Mouse (Mus musculus): ENCODE results near the gene Ttc8. TPM values are rescaled to one million over a fixed set of nuclear protein-coding genes. Genes with fewer than 3 reads are reported as not detected.
"Not testable (repeated sequence)": the region's sequence is repeated elsewhere in the genome, so short reads cannot be mapped to it uniquely, and the experiment has no call there.

The Ttc8 gene
- 10 to 100 TPM; 21.7 to 44.7 (median 31.8) TPM for total RNA-seq (2022)

DNA sequence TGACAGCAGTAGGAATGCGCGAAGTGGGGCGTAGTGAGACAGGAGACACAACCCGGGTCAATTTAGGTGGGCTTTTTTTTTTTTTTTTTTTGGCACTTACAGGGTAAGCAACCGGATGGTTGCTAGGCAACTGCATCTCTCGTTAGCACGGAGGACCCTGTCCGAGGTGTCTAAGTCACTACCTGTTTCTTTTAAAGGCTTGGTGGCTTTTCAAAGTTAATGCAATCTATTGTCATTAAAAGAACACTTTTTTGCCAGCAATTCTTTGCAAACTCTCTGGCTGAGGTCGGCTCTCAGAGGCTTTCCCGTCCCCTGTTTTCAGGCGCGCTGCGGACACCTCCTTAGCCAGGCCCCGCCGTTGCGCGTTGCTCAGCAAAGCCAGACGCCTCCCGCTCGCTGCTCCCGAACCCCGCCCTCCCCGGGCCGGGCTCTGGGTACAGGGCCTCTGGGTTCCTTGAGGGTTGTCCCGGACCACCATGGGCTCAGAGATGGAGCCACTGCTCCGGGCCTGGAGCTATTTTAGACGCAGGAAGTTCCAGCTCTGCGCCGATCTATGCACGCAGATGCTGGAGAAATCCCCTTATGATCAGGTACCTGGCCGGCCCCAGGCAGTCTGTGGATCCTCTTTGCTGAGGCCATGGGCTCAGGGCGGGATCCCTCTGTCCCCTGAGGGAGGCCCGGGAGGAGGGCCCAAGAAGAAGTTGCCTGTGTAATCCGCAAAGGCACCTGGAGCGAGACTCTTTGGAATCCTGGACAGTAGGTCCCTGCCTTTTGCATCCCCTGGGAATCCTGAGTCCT, at the start of gene Ttc8:
Gene Ttc8 (plus strand): TSS at position 381 of the 798 bp plus-strand sequence.
- peak; percentile 72 for DNase-seq

DNA sequence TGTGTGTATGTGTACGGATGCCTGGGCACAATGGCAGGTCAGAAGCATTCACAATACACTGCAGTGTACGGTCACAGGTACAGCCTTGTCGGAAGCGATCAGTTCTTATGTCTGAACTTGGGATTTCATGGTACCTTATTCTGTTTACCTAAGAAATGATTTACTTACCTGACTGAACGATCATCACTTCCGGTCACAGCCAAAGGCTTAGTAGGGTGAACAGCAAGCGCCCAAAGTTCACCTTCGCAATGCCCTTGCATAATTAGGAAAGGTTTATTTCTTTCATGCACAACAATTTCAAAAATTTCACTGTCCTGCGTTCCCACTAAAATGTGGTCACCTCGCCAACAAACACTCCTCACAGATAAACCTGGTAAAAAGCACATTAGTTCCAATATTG, 47.5 kb upstream of the Ttc8 start:
- DNase-seq, result no peak

DNA sequence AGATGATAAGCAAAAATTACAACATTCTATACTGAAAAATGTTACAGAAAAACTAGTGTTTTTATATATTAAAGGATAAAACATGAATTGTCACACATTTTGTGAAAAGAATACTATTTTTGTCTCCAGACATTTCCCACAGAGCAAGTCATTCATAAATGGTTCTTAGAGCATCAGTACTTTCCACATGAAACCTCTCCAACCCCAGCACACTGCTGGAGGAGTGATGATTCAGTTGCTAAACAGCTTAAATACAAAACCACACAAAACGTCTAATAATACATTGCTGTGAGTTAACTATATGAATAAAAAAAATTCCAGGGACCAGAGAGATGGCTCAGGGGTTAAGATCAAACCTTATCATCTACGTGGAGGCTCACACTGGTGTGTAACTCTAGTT, 45.2 kb upstream of the Ttc8 start:
- no peak for DNase-seq

DNA sequence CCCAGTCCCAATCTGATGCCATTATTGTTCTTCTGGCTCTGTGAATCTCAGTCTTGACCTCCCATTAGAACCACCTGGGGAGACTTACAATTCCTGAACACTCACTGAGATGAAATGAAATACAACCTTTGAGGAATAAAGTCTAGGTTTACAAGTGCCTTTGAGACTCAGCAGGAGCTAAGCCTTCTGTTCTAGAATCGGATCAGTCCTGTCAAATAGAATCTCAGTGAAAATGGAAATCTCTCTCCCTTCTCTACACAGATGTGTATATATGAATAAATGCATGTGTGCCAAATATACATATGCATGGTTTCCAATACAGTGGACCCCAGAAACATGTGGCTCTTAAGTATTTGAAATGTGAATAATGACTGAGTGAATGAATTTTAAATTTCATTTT, 41.7 kb upstream of the Ttc8 start:
- no peak for DNase-seq

DNA sequence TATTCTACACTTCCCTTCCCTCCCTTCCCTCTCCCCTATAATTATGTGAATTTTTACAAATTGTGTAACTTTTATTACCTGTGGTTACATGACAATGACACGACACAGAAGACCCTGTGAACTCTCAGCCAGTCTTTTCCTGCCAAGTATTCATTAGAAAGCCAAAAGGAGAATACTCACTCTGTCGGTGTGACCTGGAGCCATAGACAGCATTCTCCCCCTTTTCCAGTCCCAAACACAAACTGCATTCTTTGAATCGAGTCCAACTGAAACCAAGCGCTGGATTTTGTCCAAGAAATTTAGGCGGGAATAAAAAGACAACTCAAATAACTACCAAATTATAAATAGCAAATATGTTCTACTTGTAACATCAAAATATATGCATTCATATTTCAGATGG, 38.6 kb upstream of the Ttc8 start:
- DNase-seq, result no peak

DNA sequence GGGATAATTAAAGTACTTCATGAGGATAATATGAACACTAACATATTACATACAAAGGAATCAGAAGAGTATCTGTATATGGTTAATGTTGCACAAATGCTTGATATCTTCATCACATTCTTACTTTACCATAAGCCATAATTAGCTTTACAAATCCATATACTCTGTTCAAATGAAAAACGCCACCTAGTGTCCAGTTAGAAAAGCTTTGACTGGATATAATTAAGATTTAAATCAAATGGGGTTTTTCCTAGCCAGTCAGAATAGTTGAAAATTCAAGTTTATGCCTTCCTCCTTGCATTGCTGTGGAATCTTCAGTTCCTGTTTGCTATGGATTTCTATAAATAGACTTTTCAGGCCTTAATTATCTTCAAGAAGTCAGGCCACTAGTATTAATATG, 35.9 kb upstream of the Ttc8 start:
- DNase-seq, result no peak

DNA sequence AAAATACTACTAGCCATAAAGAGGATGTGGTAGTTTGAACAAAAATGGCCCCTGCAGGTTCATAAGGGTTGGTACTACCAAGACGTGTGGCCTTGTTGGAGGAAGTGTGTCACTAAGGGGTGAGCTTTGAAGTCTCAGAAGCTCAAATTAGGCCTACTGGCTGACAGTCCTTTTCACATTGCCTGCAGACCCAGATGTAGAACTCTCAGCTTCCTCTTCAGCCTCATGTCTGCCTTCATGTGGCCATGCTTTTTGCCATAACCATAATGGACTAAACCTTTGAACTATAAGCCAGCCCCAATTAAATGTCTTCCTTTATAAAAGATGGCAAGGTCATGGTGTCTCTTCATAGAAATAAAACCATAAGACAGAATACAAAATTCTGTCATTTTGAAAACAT, 23.6 kb upstream of the Ttc8 start:
- no peak for DNase-seq

DNA sequence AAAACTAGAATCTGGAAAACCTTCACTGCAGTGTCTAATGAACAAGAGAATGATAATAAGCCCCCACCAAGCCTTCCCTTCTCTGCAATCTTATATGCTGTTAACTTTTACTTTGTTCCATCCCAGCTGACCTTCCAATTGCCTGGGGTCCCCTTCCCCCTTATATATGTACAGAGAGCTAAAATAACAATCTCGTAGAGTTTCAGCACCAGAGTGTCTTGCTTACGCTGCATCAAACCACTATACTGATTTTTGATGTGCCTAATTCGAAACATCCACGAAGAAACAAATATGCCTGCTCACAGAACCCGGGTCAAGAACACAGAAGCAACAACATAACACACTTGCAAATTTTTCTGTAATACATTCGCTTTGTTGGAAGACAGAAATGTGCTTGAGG, 20.7 kb upstream of the Ttc8 start:
- no peak for DNase-seq

DNA sequence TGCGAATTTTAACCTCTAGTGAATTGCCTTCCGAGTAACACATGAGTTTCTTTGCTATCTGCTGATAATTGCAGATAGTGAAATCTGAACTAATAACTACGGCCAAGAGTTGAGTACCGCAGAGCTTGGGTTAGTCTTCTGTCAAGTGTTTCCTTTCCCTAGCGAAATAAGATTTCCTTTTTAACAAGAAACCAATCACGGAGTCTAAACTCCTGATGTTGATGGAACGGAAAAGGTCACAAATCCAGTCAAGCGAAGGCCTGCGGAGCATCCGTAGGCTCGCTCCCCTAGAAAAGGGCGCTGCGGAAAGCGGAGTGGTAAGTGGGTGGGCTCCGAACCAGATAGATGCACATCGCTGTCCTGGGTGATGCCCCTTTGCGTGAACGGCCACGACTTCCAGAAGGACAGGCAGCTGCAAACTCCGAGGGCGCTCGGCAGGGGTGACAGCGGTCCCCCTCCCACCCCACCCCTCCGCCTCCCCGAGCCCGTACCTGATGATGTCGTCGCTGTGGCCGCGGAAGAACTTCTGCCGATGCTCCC, 20.0 kb upstream of the Ttc8 start:
- DNase-seq, result peak; percentile 4

DNA sequence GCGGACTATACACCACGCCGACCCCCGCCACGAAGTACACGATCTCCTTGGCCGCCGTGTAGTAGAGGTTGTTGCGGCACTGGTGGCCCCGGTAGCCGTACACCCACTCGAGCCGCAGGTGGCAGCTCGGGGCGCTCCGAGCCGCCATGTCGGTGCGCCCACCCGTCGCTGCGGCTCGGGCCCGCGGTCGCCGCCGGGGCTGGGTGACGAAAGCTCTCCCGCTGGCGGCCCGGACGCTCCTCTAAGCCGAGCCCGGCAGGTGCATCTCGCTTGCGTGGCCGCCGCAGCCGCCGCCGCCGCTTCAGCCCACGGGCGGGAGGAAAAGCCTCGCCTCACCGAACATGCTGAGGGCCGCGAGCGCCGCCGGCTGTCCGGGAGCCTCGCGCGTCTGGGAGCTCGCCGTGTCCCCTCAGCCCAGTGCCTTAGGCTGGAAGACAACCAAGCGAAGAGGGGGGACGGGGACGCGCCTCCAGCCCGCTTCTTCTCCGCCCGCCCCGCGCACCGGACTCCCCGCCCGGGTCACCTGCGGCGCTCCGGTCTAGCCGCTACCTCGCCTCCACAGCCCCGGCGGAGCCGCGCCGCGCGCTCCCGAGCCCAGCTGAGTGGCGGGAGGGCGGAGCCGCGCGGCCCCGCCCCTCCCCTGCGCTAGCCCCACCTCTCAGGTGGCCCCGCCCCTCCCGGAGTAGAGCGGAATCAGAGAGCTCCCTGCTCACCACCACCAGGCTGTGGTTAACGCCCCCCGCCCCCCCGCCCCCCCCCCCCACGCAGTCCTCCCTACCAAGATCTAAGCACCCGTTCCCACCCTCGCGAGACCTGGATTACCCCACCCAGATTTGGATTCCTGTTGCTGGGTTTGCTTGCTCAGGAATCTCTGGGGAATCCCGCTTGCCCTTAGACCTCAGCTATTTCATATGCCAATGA, 19.2 kb upstream of the Ttc8 start, which contains the start of gene Eml5:
Gene Eml5 (minus strand): TSS at position 604 of the 921 bp plus-strand sequence.
- peak; percentile 60 for DNase-seq

DNA sequence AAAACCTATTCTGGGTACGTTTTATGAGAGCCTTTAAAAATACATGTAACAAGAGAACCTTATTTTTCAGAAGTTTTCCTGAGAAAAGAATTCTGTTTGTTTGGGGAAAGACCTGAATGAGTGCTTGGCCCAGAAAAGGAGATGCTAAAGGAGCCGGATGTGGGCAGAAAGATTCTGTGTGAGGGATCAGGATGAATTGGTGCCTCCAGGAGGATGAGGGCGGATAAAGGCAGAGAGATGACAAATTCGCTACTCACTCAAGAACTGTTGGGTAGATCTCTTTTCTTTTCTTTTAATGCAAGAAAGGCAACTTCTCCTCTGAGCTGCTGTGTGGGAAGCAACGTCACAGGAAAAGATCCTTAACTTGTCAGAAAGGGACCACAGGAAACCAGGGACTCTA, 14.9 kb upstream of the Ttc8 start:
- no peak for DNase-seq

DNA sequence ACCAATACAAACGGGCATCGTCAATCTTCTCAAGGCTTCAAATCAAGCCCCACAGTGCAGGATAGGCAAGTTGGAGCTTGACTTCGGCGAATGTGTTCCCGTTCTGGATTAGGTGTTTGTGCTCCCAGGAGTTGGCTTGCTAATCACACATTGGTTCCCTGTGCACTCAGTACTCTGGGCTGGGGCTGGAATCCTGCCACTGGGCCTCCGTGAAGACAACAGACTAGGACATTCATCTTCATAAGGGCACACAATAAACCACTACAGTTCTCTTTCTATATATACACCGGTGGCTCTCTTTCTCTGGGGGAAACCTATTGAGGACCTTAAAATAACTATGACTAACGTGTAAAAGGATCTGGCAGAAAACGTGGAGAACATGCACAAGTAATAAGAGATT, 10.3 kb upstream of the Ttc8 start:
- no peak for DNase-seq

DNA sequence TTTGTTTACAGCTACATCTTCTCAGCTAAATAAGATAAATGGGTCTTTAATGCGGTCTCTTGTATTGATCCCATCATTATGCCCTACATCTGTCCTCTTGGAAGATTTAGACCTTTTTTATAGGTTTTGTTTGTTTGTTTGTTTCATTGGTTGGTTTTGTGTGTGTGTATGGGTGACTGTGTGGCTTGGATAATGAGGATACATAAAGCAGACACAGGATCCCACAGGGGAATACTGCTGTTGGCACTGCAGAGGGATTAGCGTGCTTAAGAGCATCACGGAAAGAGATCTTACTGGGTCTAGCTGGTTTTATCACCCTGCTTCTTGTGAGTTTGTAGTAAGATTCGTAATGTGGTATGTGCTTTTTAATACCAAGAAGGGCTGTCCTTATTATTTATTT, 10.8 kb downstream of the Ttc8 start:
- no peak for DNase-seq

DNA sequence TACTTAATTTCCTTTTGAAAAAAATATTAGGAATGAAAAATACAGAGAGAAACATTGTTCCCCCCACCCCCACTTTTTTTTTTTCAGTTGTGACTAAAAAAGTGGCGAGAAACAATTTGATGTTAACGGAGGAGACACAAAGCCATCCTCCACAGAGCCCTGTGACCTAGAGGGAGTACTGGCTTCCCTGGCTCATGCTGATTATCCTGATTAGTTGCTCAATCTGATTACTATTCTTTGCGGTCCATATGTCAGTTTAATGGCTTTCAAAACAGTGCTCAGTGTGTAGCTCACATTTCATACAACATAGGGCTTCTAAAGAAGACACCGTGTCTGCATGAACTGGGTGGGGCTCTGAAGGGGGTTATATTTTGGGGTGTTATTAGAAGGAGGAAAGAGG, 12.1 kb downstream of the Ttc8 start:
- no peak for DNase-seq

DNA sequence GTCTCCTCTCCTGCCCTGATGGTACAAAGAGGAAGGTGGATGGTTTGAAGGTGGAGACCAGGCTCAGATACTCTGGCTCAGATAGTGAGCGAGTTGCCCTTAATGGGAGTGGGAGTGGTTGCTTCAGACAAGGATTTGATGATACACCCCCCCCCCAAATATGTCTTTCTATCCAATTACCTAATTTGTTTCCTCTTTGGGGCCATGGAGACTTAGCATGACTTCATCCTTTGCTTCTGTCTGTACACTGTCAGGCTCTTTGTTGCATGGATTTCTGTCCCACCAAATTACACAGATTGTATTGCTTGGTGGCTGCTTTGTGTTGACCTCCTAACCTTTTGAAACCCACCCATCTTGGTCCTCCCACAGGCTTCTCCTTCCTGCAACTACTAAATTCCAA, 12.5 kb downstream of the Ttc8 start:
- no peak for DNase-seq

DNA sequence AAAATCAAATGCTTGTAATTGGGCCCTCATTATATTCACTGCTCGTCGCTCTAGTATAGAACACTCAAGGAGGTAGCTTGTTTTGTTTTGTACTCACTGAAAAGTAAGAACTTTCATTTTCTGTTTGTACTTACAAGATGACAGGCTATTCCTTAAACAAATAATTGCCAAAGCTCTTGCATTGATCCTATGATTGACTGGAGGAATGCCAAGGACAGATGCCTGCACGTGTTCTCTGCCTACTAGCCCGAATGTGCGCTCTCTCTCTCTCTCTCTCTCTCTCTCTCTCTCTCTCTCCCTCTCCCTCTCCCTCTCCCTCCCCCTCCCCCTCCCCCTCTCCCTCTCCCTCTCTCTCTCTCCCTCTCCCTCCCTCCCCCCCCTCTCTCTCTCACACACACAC, 30.9 kb downstream of the Ttc8 start:
- not testable (repeated sequence) for DNase-seq

DNA sequence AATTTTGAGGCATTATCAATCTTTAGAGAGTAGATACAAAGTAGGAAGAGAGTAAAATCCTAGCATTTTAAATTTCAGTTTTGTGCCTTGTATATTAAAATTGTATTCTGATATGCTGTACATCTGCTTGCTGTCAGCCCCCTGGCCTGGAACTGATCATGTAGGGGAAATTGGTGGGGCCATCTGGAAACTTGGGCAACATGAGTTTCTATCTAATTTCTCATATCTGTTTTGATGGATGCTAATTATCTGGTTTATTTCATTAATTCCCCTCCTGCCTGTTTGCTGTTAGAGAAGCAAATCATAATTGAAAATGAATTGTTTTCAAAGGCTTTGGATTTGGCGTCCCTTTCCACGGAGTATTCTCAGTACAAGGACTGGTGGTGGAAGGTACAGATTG, 36.6 kb downstream of the Ttc8 start:
- peak; percentile 9 for DNase-seq

DNA sequence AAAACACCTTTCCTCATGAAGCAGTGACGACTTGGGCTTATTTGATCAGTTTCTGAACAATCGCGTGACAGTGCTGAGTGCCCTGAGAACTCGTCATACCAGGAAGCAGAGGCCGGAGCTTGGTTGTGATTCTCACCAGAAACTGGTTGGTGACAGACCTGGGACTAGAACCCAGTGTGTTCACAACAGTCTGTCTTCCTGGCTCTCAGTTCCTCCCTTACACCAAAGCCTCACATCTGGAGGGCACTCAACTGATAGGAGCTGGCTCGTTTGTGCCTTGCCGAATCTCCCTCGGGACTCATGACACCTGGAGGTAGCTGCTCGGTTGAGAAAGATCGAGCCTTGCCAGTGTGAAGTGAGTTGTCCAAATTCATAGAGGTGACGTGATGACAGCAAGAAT, 37.1 kb downstream of the Ttc8 start:
- no peak for DNase-seq

DNA sequence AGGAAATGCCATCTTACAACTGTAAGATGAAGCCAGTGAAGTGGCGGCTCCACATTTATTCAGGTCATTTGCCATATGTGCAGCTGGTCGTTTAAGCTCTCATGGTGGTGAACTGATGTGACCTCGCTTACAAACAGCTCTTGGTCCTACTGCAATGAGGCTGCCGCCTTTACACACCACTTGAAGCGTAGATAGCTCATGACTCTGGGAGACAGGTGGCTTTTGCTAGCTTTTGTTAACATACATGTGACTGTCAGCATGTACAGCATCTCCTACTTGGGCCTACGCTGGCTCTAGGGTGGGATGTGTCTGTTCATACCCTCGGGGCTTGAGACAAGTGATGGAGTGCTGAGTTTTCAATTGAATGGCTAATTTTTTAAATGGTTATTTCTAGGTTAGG, 40.6 kb downstream of the Ttc8 start:
- no peak for DNase-seq

DNA sequence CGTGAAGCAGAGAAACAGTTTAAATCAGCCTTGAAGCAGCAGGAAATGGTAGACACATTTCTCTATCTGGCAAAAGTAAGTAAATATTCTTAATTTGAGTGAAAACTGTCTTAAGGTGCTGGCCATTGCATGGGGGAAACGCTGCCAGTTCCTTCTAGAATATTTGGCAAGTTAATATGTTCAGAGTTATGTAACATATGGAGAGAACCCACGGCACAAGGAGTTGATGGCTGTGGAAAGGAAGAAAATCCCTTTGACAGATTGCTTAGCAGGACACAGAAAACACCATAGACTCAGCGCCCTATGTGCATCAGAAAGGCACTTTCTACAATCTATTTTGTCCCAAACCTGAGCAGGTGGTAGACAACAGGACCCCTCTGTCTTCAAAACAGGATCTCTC, 41.0 kb downstream of the Ttc8 start:
- DNase-seq, result no peak

DNA sequence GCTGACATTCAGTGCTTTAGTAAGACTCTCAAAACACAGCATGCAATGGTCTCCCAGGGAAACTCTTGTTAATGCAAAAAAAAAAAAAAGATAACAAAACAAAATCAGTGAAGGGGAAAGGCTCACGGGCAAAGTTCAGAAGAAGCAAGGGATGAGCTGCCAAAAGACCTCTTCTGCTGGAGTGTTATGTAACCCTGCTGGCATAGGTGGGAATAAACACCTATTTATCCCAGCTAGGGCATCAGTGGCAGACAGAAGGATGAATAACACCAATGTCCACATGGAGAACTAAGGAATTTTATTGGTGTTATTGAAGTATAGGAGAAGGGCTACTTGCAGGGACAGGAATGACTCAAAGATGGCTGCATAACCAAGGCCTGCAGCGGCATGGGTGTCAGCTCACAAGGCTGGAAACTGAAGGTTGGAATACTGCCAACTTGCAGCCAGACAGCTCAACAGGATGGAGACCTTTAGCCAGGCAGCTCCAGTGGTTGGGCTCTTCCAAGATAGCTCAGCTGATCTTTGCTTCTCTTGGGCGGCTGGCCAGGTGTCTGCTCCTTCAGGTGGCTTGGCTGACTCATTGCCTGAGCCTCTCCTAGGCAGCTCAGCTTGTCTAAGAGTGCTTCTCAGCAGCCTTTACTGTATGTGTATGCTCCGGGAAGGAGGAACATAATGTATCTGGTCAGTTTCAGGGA, 45.2 kb downstream of the Ttc8 start:
- no peak for DNase-seq

DNA sequence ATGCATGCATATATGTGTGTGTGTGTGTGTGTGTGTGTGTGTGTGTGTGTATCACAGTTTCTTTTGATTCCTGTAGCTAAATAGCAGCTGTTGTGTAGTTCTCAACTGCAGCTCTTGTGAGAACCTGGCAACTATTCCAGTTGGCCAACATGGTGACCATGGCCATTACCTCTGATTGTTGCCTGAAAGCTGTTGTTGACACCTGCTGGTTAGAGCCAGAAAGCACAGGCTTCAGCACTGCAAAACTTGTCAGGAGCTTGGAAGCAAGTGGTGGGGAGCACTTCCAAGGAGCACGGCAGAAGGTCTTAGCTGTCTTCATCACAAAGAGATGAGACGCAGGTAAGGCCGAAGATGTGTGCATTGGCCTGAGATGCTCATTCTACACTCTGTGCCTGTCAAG, 51.9 kb downstream of the Ttc8 start:
- DNase-seq, result no peak

DNA sequence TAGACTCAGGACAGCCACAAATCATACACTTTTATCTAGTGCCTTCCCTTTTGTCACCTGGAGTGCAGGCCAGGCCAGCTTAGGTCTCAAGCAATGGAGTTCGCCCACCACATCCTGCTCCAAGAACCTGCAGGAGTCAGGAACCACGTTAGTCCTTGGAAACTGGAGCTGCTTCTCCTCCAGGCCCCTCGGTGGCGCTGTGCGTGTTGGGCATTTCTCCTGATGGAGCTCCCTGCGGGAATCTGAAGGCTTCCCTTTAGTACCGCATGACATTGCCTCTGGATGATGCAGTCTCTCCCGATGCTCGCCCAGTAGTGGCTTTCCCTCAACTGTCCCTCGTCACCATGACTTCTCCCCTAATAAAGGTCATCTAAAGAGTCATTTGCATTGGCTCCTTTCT, 53.1 kb downstream of the Ttc8 start:
- no peak for DNase-seq

Data from adrenal gland, adult 8-10 months (tissue).